ENCODE assay signal across 13 mouse cellular contexts in the genomic region with DNA sequence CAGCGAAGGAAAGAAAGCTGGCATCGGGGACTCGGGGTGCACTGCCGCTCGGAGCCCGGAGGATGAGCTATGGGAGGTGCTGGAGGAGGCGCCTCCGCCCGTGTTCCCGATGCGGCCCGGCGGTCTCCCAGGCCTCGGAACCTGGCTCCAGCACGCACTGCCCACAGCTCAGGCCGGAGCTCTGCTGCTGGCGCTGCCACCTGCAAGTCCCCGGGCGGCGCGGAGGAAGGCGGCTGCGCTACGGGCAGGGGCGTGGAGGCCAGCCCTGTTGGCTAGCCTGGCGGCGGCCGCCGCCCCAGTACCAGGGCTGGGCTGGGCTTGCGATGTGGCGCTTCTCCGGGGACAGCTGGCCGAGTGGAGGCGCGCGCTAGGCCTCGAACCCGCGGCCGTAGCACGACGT. TPM values are rescaled to one million over a fixed set of nuclear protein-coding genes. Genes with fewer than 3 reads are reported as not detected.
A peak's percentile ranks its signal among the peaks of the same experiment; 100 is the strongest.
DNase-seq lines count a peak whose midpoint lies in the region; ATAC-seq and TF ChIP-seq lines count a peak whose summit lies in the region.
"Had no signal": no experiment of that assay in that cellular context is flagged by ENCODE, and none has a peak within 500 bp of the region (broad histone marks: within the 10 kb centered on the region; RNA-seq: fewer than 3 reads in every experiment).

No protein-coding gene starts in this region.

- TF ChIP-seq POLR2A in ES-Bruce4 (IDR thresholded peaks at IDR 0.05; ENCODE audit: insufficient read depth, low read length), result no peak

- TF ChIP-seq EP300 in ES-Bruce4 (IDR thresholded peaks at IDR 0.05; ENCODE audit: insufficient read depth, low read depth, low read length), result no peak
- TF ChIP-seq EP300 in stomach, postnatal 0 days (optimal IDR thresholded peaks at IDR 0.05), result no peak

- intact Hi-C loops in left cerebral cortex, postnatal 10 days (cut with DNase I), result no loop called here

- DNase-seq in heart, adult 11 months, result no peak
- DNase-seq in forebrain, embryonic 14.5 days (ENCODE audit: low spot score), result no peak
- DNase-seq in stomach, postnatal 0 days (ENCODE audit: low spot score), result no peak
- no peak for DNase-seq in left cerebral cortex, postnatal 10 days (ENCODE audit: extremely low spot score in 1 of 2, low spot score in 2 of 2)
- DNase-seq: B cell, adult 2 months; kidney, postnatal 36 days had no signal

- H3K4me1 ChIP-seq in heart, embryonic 13.5 days, result peaks cover 27% of the 10 kb centered on the region
- H3K4me1 ChIP-seq in ES-Bruce4 (ENCODE audit: control insufficient read depth, insufficient read depth, low read length), result no peaks in the 10 kb centered on the region
- peaks cover 18% of the 10 kb centered on the region for H3K4me1 ChIP-seq in forebrain, embryonic 14.5 days (ENCODE audit: control insufficient read depth, insufficient read depth, low read length)
- H3K4me1 ChIP-seq in limb, embryonic 13.5 days, result peaks cover 39% of the 10 kb centered on the region
- no peaks in the 10 kb centered on the region for H3K4me1 ChIP-seq in stomach, postnatal 0 days (replicated peaks; ENCODE audit: control insufficient read depth, insufficient read depth)

- H3K36me3 ChIP-seq in heart, embryonic 13.5 days, result peaks cover 45% of the 10 kb centered on the region
- H3K36me3 ChIP-seq in ES-Bruce4 (ENCODE audit: control insufficient read depth, insufficient read depth, low read length, poor library complexity, severe bottlenecking), result no peaks in the 10 kb centered on the region
- peaks cover 38% of the 10 kb centered on the region for H3K36me3 ChIP-seq in forebrain, embryonic 14.5 days (ENCODE audit: control insufficient read depth, insufficient read depth, low read length)
- H3K36me3 ChIP-seq in limb, embryonic 13.5 days, result peaks cover 41% of the 10 kb centered on the region
- H3K36me3 ChIP-seq in stomach, postnatal 0 days (ENCODE audit: control insufficient read depth, insufficient read depth, low read length), result peaks cover 12% of the 10 kb centered on the region

- no peak for ATAC-seq in heart, embryonic 13.5 days (ENCODE audit: extremely low read depth, insufficient number of reproducible peaks, low FRiP score, low TSS enrichment)
- ATAC-seq in forebrain, embryonic 14.5 days, result no peak
- no peak for ATAC-seq in limb, embryonic 13.5 days (ENCODE audit: low FRiP score, low read depth)
- no peak for ATAC-seq in stomach, postnatal 0 days (ENCODE audit: low FRiP score, low TSS enrichment)
- no peak for ATAC-seq in megakaryocyte, adult 5-6 weeks (ENCODE audit: poor library complexity, severe bottlenecking)

- WGBS in heart, embryonic 13.5 days, result 28% methylated on average over 42 of the region's 42 CpGs
- WGBS in forebrain, embryonic 14.5 days, result 21% methylated on average over 42 of the region's 42 CpGs
- WGBS in limb, embryonic 13.5 days, result 20% methylated on average over 41 of the region's 42 CpGs
- WGBS in stomach, postnatal 0 days, result 63% methylated on average over 33 of the region's 42 CpGs

- H3K27me3 ChIP-seq in heart, embryonic 13.5 days (replicated peaks), result peaks cover 14% of the 10 kb centered on the region
- no peaks in the 10 kb centered on the region for H3K27me3 ChIP-seq in ES-Bruce4 (ENCODE audit: control insufficient read depth, insufficient read depth, low read length, poor library complexity, severe bottlenecking)
- H3K27me3 ChIP-seq in forebrain, embryonic 14.5 days (replicated peaks; ENCODE audit: control insufficient read depth, insufficient read depth, low read length), result no peaks in the 10 kb centered on the region
- peaks cover 15% of the 10 kb centered on the region for H3K27me3 ChIP-seq in limb, embryonic 13.5 days
- H3K27me3 ChIP-seq in stomach, postnatal 0 days (ENCODE audit: control insufficient read depth, insufficient read depth, low read length), result no peaks in the 10 kb centered on the region
- H3K27me3 ChIP-seq: heart, embryonic 15.5 days had no signal

- H3K27ac ChIP-seq in heart, embryonic 13.5 days (replicated peaks), result no peak overlapping the region
- no peak overlapping the region for H3K27ac ChIP-seq in ES-Bruce4 (ENCODE audit: insufficient read depth, low read length)
- no peak overlapping the region for H3K27ac ChIP-seq in forebrain, embryonic 14.5 days (ENCODE audit: low read depth, low read length)
- no peak overlapping the region for H3K27ac ChIP-seq in limb, embryonic 13.5 days
- H3K27ac ChIP-seq in stomach, postnatal 0 days (replicated peaks), result no peak overlapping the region
- H3K27ac ChIP-seq: heart, embryonic 15.5 days had no signal

- peak overlapping the region; percentile 61 for H3K9ac ChIP-seq in heart, embryonic 13.5 days
- peak overlapping the region; percentile 54 for H3K9ac ChIP-seq in ES-Bruce4 (ENCODE audit: low read depth, poor library complexity, severe bottlenecking)
- peak overlapping the region; percentile 32; the same call in 1 of the 2 replicates for H3K9ac ChIP-seq in forebrain, embryonic 14.5 days (ENCODE audit: low read length)
- H3K9ac ChIP-seq in limb, embryonic 13.5 days, result peak overlapping the region; percentile 43
- H3K9ac ChIP-seq in stomach, postnatal 0 days (ENCODE audit: low read length), result no peak overlapping the region; the same call in 1 of the 2 replicates
- H3K9ac ChIP-seq: heart, embryonic 15.5 days had no signal

- H3K4me2 ChIP-seq in heart, embryonic 13.5 days, result peak overlapping the region; percentile 41
- H3K4me2 ChIP-seq in forebrain, embryonic 14.5 days (ENCODE audit: low read length), result peak overlapping the region; percentile 28; the same call in 1 of the 2 replicates
- peak overlapping the region; percentile 31; the same call in 1 of the 2 replicates for H3K4me2 ChIP-seq in limb, embryonic 13.5 days (replicated peaks)
- no peak overlapping the region for H3K4me2 ChIP-seq in stomach, postnatal 0 days (replicated peaks; ENCODE audit: low read depth)
- H3K4me2 ChIP-seq: heart, embryonic 15.5 days had no signal

- TF ChIP-seq CTCF in ES-Bruce4 (IDR thresholded peaks at IDR 0.05; ENCODE audit: low read depth, low read length), result no peak
- no peak for TF ChIP-seq CTCF in stomach, postnatal 0 days (IDR thresholded peaks at IDR 0.05; ENCODE audit: low read depth)

- H3K4me3 ChIP-seq in heart, embryonic 13.5 days, result peak overlapping the region; percentile 12; the same call in 1 of the 2 replicates
- peak overlapping the region; percentile 61 for H3K4me3 ChIP-seq in ES-Bruce4 (ENCODE audit: low read depth, low read length)
- peak overlapping the region; percentile 10; the same call in 1 of the 2 replicates for H3K4me3 ChIP-seq in forebrain, embryonic 14.5 days (ENCODE audit: low read depth, low read length)
- peak overlapping the region; percentile 14; the same call in 1 of the 2 replicates for H3K4me3 ChIP-seq in limb, embryonic 13.5 days
- no peak overlapping the region for H3K4me3 ChIP-seq in stomach, postnatal 0 days (ENCODE audit: low read depth, low read length)
- H3K4me3 ChIP-seq: heart, embryonic 15.5 days had no signal

- H3K9me3 ChIP-seq in heart, embryonic 13.5 days, result no peaks in the 10 kb centered on the region
- H3K9me3 ChIP-seq in ES-Bruce4 (replicated peaks; ENCODE audit: control insufficient read depth, insufficient read depth, low read length, poor library complexity, severe bottlenecking), result no peaks in the 10 kb centered on the region
- H3K9me3 ChIP-seq in forebrain, embryonic 14.5 days (replicated peaks; ENCODE audit: control insufficient read depth, low read length), result no peaks in the 10 kb centered on the region
- 0 out of 2 replicates have a peak, but pooled peaks cover under 1% of the 10 kb centered on the region for H3K9me3 ChIP-seq in limb, embryonic 13.5 days
- H3K9me3 ChIP-seq in stomach, postnatal 0 days (ENCODE audit: control insufficient read depth, low read length), result no peaks in the 10 kb centered on the region
- H3K9me3 ChIP-seq: heart, embryonic 15.5 days had no signal

RNA-seq across cellular contexts. Expression of a gene that starts 3.3 kb away (rescaled TPM):
- 4.6 and 5.6 TPM in 2 replicates for polyA plus RNA-seq in heart, embryonic 13.5 days (2015; fragmentation: Nextera tagmentation; extraction: Ambion mirVana)
- polyA plus RNA-seq in ES-Bruce4 (2011; ENCODE audit: insufficient read depth, insufficient read length, low read depth, missing spikeins), result 7.2 and 8.2 TPM in 2 replicates
- polyA plus RNA-seq in forebrain, embryonic 14.5 days (2014; fragmentation: Nextera tagmentation; extraction: Ambion mirVana), result 19.5 and 25.1 TPM in 2 replicates
- 6.8 and 8.1 TPM in 2 replicates for polyA plus RNA-seq in limb, embryonic 13.5 days (2015; fragmentation: Nextera tagmentation; extraction: Ambion mirVana)
- 4.3 and 5.7 TPM in 2 replicates for polyA plus RNA-seq in stomach, postnatal 0 days (2015; fragmentation: Nextera tagmentation; extraction: Ambion mirVana)
- 2.4 and 2.7 TPM in 2 replicates for total RNA-seq in megakaryocyte, adult 5-6 weeks (2015)
- 2.4 and 2.5 TPM in 2 replicates for total RNA-seq in megakaryocyte, adult 5-6 weeks (2017)
- 100 to 1,000 TPM; 105 to 110 TPM for total RNA-seq in left cerebral cortex, postnatal 10 days (2021)

RNA-seq across cellular contexts. Expression of a gene that starts 12.1 kb away (rescaled TPM):
- polyA plus RNA-seq in heart, embryonic 13.5 days (2015; fragmentation: Nextera tagmentation; extraction: Ambion mirVana), result not detected in 2 replicates
- polyA plus RNA-seq in ES-Bruce4 (2011; ENCODE audit: insufficient read depth, insufficient read length, low read depth, missing spikeins), result 1.1 TPM in 1 of 2 replicates, not detected in the other
- 0.28 TPM in 1 of 2 replicates, not detected in the other for polyA plus RNA-seq in forebrain, embryonic 14.5 days (2014; fragmentation: Nextera tagmentation; extraction: Ambion mirVana)
- not detected in 2 replicates for polyA plus RNA-seq in limb, embryonic 13.5 days (2015; fragmentation: Nextera tagmentation; extraction: Ambion mirVana)
- polyA plus RNA-seq in stomach, postnatal 0 days (2015; fragmentation: Nextera tagmentation; extraction: Ambion mirVana), result 61.2 and 62.9 TPM in 2 replicates
- total RNA-seq in megakaryocyte, adult 5-6 weeks (2015), result not detected in 2 replicates
- total RNA-seq in megakaryocyte, adult 5-6 weeks (2017), result not detected in 2 replicates
- not detected for total RNA-seq in left cerebral cortex, postnatal 10 days (2021)
- total RNA-seq: liver, adult 2 months; megakaryocyte progenitor cell, adult 5-6 weeks had no signal
- polyA plus RNA-seq: heart, embryonic 15.5 days; liver, adult 2 months had no signal

RNA-seq across cellular contexts. Expression of a gene that starts 12.3 kb away (rescaled TPM):
- polyA plus RNA-seq in heart, embryonic 13.5 days (2015; fragmentation: Nextera tagmentation; extraction: Ambion mirVana), result 72.9 and 77.8 TPM in 2 replicates
- 84.8 and 85.8 TPM in 2 replicates for polyA plus RNA-seq in ES-Bruce4 (2011; ENCODE audit: insufficient read depth, insufficient read length, low read depth, missing spikeins)
- polyA plus RNA-seq in forebrain, embryonic 14.5 days (2014; fragmentation: Nextera tagmentation; extraction: Ambion mirVana), result 65.1 and 66.6 TPM in 2 replicates
- polyA plus RNA-seq in limb, embryonic 13.5 days (2015; fragmentation: Nextera tagmentation; extraction: Ambion mirVana), result 125 and 131 TPM in 2 replicates
- polyA plus RNA-seq in stomach, postnatal 0 days (2015; fragmentation: Nextera tagmentation; extraction: Ambion mirVana), result 27.4 and 31.4 TPM in 2 replicates
- total RNA-seq in megakaryocyte, adult 5-6 weeks (2015), result 18.3 and 27.5 TPM in 2 replicates
- 17.6 and 25.1 TPM in 2 replicates for total RNA-seq in megakaryocyte, adult 5-6 weeks (2017)
- 10 to 100 TPM; 32.5 to 41.2 TPM for total RNA-seq in left cerebral cortex, postnatal 10 days (2021)

RNA-seq across cellular contexts. Expression of a gene that starts 21.6 kb away (rescaled TPM):
- polyA plus RNA-seq in heart, embryonic 13.5 days (2015; fragmentation: Nextera tagmentation; extraction: Ambion mirVana), result 0.17 and 0.18 TPM in 2 replicates
- polyA plus RNA-seq in ES-Bruce4 (2011; ENCODE audit: insufficient read depth, insufficient read length, low read depth, missing spikeins), result not detected in 2 replicates
- polyA plus RNA-seq in forebrain, embryonic 14.5 days (2014; fragmentation: Nextera tagmentation; extraction: Ambion mirVana), result 0.20 and 0.45 TPM in 2 replicates
- 0.42 and 0.66 TPM in 2 replicates for polyA plus RNA-seq in limb, embryonic 13.5 days (2015; fragmentation: Nextera tagmentation; extraction: Ambion mirVana)
- polyA plus RNA-seq in stomach, postnatal 0 days (2015; fragmentation: Nextera tagmentation; extraction: Ambion mirVana), result 0.07 and 0.10 TPM in 2 replicates
- not detected in 2 replicates for total RNA-seq in megakaryocyte, adult 5-6 weeks (2015)
- total RNA-seq in megakaryocyte, adult 5-6 weeks (2017), result not detected in 2 replicates
- total RNA-seq in left cerebral cortex, postnatal 10 days (2021), result not detected
- total RNA-seq: liver, adult 2 months; megakaryocyte progenitor cell, adult 5-6 weeks had no signal
- polyA plus RNA-seq: liver, adult 2 months had no signal

RNA-seq across cellular contexts. Expression of a gene that starts 27.0 kb away (rescaled TPM):
- polyA plus RNA-seq in heart, embryonic 13.5 days (2015; fragmentation: Nextera tagmentation; extraction: Ambion mirVana), result 32.9 and 36.7 TPM in 2 replicates
- polyA plus RNA-seq in ES-Bruce4 (2011; ENCODE audit: insufficient read depth, insufficient read length, low read depth, missing spikeins), result 12.3 and 13.1 TPM in 2 replicates
- polyA plus RNA-seq in forebrain, embryonic 14.5 days (2014; fragmentation: Nextera tagmentation; extraction: Ambion mirVana), result 178 and 205 TPM in 2 replicates
- 64.2 and 68.3 TPM in 2 replicates for polyA plus RNA-seq in limb, embryonic 13.5 days (2015; fragmentation: Nextera tagmentation; extraction: Ambion mirVana)
- 13.6 and 15.8 TPM in 2 replicates for polyA plus RNA-seq in stomach, postnatal 0 days (2015; fragmentation: Nextera tagmentation; extraction: Ambion mirVana)
- total RNA-seq in megakaryocyte, adult 5-6 weeks (2015), result 0.69 TPM in 1 of 2 replicates, not detected in the other
- 0.40 TPM in 1 of 2 replicates, not detected in the other for total RNA-seq in megakaryocyte, adult 5-6 weeks (2017)
- 10 to 100 TPM; 61.9 to 67.5 TPM for total RNA-seq in left cerebral cortex, postnatal 10 days (2021)

Comparison
In these comparisons a context has a peak if more than half of its experiments do, and no peak if none do; other contexts are left out.
1. RNA of a gene that starts 12.1 kb away (polyA plus RNA-seq): 61.2 to 62.9 TPM in stomach, postnatal 0 days; 1.1 TPM in ES-Bruce4, 0.28 TPM in forebrain, embryonic 14.5 days, not detected in limb, embryonic 13.5 days and not detected in heart, embryonic 13.5 days; every median in the first group is over 10 times any median in the second.